Mouse (Mus musculus): ENCODE measurements around the gene Tnfrsf4. TPM values are rescaled to one million over a fixed set of nuclear protein-coding genes. Genes with fewer than 3 reads are reported as not detected.

The Tnfrsf4 gene
- total RNA-seq, 2 experiments from 2014 or later: 1.3 to 1.5 TPM

DNA sequence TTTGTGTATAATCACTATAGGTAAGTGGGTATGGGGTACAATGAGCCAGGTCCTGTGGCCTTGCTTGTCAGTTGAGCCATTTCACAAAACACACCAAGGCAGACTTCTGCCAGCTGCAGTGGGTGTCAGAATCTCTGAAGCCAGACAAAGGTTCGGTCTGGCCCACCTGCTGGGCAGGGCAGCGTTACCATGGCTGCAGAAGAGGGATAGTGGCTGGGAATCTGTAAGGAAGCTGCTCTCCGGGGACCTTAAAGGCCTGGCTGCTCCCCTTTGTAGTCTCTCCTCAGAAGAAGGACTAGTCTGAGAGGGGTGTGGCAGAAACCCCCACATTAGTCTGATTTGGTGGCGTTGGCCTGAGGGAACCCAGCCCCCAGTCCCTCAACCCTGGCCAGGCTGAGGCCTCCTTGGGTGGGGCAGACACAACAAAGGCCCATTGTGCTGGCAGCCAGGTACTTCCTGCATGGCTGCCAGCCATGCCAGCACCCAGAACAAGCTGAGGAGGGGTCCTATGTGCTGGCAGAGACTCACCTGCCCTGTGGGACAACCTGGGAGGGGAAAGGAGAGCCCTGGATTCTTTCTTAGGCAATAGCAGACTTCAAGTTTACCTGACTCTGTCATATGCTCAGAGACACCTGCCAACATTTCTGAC lies 50.3 kb downstream of the Tnfrsf4 start:
- intact Hi-C loops (cut with DNase I): no loop called here
- no peak for DNase-seq

DNA sequence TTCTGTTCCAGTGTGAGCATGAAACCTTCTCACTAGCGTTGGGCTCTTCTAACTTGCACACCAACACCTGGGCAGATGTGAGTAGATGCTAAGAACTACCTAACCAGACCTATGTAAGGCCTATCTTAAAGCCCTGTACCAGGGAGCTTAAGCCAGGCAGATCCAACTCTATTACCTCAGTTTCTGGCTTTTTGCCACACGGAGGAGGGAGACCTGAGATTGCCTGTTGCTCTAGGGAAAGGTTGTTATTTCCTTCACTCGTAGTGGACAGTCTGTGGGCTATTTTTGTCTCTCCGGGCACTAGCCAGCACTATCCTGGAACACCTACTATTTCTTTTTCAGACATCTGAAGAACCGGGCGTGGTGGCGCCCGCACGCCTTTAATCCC lies 50.9 kb downstream of the Tnfrsf4 start:
- intact Hi-C loops (cut with DNase I): no loop called here
- DNase-seq: no peak

DNA sequence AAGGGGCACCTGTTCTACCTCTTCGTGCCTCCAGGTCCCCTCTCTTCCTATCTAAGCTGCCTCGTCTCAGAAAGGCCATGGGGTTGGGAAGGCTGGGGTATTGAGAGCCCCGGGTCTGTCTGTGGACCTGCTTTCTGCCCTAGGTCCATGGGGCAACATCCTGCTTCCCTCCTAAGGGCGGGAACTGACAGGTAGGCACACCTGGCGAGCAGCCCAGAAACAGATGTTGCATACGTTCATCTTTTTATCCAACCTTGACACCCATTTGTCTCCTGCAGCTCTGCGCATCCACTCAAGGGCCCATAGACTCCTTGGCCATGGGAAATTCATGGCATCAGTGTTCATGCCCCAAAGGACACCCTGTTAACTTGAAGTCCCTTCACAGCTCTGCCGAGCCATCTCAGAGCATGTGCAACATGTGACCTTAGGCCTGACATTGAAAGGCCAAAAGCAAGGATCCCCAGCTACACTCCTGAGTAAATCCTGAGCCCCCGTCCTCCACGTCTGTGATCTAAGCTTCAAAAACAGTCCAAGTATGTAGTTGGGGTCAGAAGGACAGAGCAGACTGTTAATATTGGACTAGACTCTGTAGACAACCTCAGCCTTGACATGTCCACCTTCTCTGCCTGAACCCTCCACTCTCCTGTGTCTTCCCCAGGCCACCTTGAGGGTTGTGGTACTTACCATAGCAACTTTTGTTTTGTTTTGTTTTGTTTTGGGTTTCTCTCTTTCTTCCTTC lies 51.7 kb downstream of the Tnfrsf4 start:
- no peak for DNase-seq
- intact Hi-C loops (cut with DNase I): no loop called here

Small RNA genes within 50 kb of the gene (microRNA-seq; reads per million reads assigned to microRNA genes)
- gene Mir200a (64.4 reads per million, percentile 46 among the genes with 10 or more reads in this experiment), gene Mir200b (761 reads per million, percentile 73 among the genes with 10 or more reads in this experiment), gene Mir429 (616 reads per million, percentile 71 among the genes with 10 or more reads in this experiment)

Other genes with a start within 250 kb of the Tnfrsf4 start
- gene Vwa1, start 239.1 kb upstream of the Tnfrsf4 start, total RNA-seq (2021): 10 to 100 TPM; 15.6 to 16.4 TPM
- 1 to 10 TPM; 1.3 TPM for gene Tmem88b, start 228.0 kb upstream of the Tnfrsf4 start, total RNA-seq (2021)
- gene Ankrd65, start 223.4 kb upstream of the Tnfrsf4 start, total RNA-seq (2021): not detected
- 100 to 1,000 TPM; 102 to 104 TPM for gene Mrpl20, start 211.0 kb upstream of the Tnfrsf4 start, total RNA-seq (2021)
- gene Ccnl2, start 201.4 kb upstream of the Tnfrsf4 start, total RNA-seq (2021): 10 to 100 TPM; 84.1 to 85.0 TPM
- gene Aurkaip1, start 182.6 kb upstream of the Tnfrsf4 start, total RNA-seq (2021): 10 to 100 TPM; 59.7 to 62.7 TPM
- gene Mxra8, start 174.2 kb upstream of the Tnfrsf4 start, total RNA-seq (2021): 10 to 100 TPM; 15.0 to 15.1 TPM
- 10 to 100 TPM; 82.5 to 88.2 TPM for gene Dvl1, start 166.4 kb upstream of the Tnfrsf4 start, total RNA-seq (2021)
- under 1 TPM; 0.28 to 0.32 TPM for gene Tas1r3, start 150.5 kb upstream of the Tnfrsf4 start, total RNA-seq (2021)
- 10 to 100 TPM; 26.6 to 27.5 TPM for gene Cptp, start 144.4 kb upstream of the Tnfrsf4 start, total RNA-seq (2021)
- 10 to 100 TPM; 44.1 to 54.7 TPM for gene Ints11, start 144.3 kb upstream of the Tnfrsf4 start, total RNA-seq (2021)
- 10 to 100 TPM; 62.3 to 68.1 TPM for gene Pusl1, start 122.1 kb upstream of the Tnfrsf4 start, total RNA-seq (2021)
- gene Acap3, start 122.0 kb upstream of the Tnfrsf4 start, total RNA-seq (2021): 100 to 1,000 TPM; 164 to 168 TPM
- gene Ube2j2, start 70.0 kb upstream of the Tnfrsf4 start, total RNA-seq (2021): 100 to 1,000 TPM in 1 of 2 experiments, 10 to 100 TPM in 1; 96.0 to 101 TPM
- gene C1qtnf12, start 51.5 kb upstream of the Tnfrsf4 start, total RNA-seq (2021): 10 to 100 TPM; 12.0 to 14.8 TPM
- 10 to 100 TPM; 12.9 to 13.7 TPM for gene B3galt6, start 21.2 kb upstream of the Tnfrsf4 start, total RNA-seq (2021)
- gene Sdf4, start 21.0 kb upstream of the Tnfrsf4 start, total RNA-seq (2021): 100 to 1,000 TPM; 111 to 112 TPM
- not detected for gene Tnfrsf18, start 12.3 kb downstream of the Tnfrsf4 start, total RNA-seq (2021)
- not detected for gene Ttll10, start 45.6 kb downstream of the Tnfrsf4 start, total RNA-seq (2021)
- gene 9430015G10Rik, start 96.1 kb downstream of the Tnfrsf4 start, total RNA-seq (2021): 10 to 100 TPM; 34.6 to 37.5 TPM
- gene Rnf223, start 116.7 kb downstream of the Tnfrsf4 start, total RNA-seq (2021): under 1 TPM; 0.42 to 0.72 TPM
- 100 to 1,000 TPM; 330 to 331 TPM for gene Agrn, start 183.6 kb downstream of the Tnfrsf4 start, total RNA-seq (2021)
- gene Isg15, start 187.0 kb downstream of the Tnfrsf4 start, total RNA-seq (2021): not detected
- gene AW011738, start 189.5 kb downstream of the Tnfrsf4 start, total RNA-seq (2021): 1 to 10 TPM; 5.2 to 6.4 TPM
- gene Perm1, start 202.0 kb downstream of the Tnfrsf4 start, total RNA-seq (2021): under 1 TPM; 0.36 to 0.46 TPM
- gene Plekhn1, start 221.0 kb downstream of the Tnfrsf4 start, total RNA-seq (2021): 10 to 100 TPM; 46.0 to 46.9 TPM
- 10 to 100 TPM; 77.3 to 78.3 TPM for gene Noc2l, start 222.2 kb downstream of the Tnfrsf4 start, total RNA-seq (2021)
- gene Samd11, start 241.8 kb downstream of the Tnfrsf4 start, total RNA-seq (2021): 1 to 10 TPM; 4.7 to 5.3 TPM

Measured in left cerebral cortex, postnatal 4 days (tissue).